Mouse (Mus musculus): ENCODE results near the gene Galk1.

Galk1 gene

DNA sequence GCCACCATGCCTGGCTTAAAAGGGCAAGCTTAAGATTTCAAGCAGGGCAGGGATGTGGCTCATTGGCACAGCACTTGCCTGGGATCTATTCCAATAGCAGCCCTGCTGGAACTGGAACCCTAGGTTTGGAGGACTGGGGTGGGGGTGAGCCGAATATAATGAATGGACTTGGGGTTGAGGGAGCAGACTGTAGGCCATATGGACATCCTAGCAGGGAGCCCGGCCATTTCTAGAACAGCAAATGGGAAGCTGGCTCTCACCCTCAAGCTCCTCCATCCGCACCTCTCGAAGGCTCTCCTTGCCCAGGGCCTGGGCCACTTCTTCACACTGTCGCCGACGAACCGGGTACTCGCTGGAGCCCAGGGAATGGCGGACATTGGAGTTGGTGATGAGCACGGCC lies 2.9 kb downstream of the Galk1 start:
- peak; percentile 93 for DNase-seq

DNA sequence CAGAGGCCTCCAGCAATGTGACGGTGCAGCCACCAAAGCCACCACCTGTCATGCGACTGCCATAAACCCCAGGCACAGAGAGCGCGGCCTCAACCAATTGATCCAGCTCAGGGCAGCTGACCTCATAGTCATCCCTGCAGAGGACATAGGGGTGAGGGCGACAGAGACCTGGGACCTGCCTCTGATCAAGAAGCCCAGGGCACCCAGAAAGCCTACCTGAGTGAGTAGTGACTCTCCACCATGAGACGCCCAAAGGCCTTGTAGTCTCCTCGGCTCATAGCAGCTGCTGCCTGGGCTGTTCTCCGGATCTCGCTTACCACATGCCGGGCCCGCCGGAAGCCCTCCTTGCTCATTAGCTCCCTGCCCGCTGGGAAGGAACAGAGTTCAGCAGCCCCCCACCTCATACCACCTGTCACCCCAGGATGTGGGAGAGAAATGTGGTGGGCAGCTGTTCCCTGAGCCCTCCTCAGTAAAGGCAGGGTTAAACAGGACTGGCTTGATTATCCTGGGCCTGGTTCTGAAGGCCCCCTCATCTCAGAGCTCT lies 3.6 kb downstream of the Galk1 start:
- DNase-seq = peak; percentile 40

DNA sequence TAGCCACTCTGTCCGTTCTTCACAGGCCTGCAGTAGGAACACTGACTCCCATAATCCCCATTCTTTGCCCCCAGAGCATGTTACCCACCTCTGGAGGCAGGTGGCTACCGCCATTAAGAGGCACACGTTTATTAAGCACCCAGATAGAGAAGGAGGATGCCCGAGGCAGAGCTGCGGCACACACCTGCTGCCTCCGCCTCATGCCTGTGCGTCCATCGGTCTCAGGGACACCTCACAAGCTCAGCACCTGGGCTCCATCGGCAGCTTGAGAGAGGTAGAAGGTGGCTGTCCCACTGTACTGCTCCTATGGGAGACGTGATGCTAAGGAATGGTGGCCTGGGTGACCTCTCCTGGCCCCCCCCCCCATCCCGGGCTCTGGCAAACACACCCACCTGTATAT lies 4.1 kb downstream of the Galk1 start:
- DNase-seq = peak; percentile 35

DNA sequence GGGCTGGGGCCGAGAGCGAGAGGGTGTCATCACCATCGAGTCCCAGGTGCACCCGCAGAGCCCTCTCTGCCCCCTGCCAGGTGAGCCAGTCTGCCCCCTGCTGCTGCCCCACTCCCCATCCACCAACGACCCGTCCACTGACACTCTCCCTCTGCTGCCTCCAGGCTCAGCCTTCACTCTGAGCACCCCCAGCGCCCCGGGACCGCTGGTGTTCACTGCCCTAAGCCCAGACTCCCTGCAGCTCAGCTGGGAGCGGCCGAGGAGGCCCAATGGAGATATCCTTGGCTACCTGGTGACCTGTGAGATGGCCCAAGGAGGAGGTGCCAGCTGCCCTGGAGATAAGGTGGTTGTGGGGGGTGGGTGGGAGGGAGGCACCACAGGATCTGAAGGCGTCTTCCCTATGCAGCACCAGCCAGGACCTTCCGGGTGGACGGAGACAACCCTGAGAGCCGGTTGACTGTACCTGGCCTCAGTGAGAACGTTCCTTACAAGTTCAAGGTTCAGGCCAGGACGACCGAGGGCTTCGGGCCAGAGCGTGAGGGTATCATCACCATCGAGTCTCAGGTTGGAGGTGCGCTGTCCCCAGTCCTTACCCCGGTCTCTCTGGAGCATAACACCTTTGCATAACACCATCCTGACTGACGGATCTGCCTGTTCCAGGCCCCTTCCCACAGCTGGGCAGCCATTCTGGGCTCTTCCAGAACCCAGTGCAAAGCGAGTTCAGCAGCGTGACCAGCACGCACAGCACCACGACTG lies 5.2 kb downstream of the Galk1 start:
- peak; percentile 28 for DNase-seq

DNA sequence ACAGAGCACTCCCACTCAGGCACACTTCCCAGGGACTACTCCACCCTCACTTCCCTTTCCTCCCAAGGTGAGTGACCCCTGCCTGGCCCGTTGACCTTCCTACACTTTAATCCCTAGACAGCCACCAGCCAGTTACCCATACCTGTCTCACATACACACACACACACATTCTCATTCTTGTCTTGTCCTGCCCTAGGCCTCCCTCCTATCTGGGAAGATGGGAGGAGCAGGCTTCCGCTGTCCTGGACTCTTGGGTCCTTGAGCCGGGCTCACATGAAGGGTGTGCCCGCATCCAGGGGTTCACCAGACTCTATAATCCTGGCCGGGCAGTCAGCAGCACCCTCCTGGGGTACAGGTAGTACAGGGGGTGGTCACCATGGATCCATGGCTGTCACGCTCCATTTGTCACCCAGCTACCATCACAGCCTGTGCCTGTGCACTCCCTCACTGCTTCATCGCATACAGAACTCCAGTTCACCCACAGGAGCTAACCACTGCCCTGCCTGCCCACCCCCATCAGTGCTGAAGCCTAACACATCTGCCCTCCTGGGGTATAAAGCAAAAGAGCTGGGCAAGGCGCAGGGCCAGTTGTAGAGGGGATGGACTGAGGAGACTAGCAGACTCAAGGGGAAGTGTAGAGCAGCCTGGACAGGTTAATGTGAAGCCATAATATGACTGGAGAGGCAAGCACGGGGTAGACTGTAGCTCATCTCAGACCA lies 6.7 kb downstream of the Galk1 start:
- DNase-seq = peak; percentile 18

DNA sequence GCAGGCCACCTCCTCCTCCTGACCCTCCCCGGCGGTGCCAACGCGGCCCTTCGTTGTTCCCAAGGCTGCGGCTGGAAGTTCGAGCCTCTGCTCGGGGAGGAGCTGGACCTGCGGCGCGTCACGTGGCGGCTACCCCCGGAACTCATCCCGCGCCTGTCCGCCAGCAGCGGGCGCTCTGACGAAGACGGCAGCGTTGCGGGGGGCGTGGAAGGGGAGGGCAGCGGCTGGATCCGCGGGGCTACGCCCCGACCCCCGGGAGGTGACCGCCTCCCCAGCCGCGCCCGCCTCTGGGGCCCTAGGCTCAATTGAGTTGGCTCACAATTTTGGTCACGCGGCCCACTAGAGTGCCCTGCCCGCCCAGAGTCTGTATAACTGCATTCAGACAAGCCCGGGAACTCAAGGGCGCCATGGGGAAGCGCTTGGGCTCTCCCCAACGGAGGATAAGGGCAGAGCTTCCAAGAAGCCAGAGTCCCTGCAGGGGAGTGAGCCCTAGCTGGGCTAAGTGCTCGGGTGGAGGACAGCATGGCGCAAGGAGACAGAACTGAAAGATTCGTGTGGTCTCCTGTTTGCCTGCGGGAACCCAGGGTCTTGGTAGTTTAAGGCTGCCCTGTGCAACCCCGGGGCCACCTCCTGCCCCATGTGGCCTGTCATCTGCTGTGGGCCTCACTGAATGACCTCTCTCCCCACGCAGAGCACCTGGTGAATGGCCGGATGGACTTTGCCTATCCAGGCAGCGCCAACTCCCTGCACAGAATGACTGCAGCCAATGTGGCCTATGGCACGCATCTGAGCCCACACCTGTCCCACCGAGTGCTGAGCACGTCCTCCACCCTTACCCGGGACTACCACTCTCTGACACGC lies 7.4 kb downstream of the Galk1 start:
- peak; percentile 38 for DNase-seq

DNA sequence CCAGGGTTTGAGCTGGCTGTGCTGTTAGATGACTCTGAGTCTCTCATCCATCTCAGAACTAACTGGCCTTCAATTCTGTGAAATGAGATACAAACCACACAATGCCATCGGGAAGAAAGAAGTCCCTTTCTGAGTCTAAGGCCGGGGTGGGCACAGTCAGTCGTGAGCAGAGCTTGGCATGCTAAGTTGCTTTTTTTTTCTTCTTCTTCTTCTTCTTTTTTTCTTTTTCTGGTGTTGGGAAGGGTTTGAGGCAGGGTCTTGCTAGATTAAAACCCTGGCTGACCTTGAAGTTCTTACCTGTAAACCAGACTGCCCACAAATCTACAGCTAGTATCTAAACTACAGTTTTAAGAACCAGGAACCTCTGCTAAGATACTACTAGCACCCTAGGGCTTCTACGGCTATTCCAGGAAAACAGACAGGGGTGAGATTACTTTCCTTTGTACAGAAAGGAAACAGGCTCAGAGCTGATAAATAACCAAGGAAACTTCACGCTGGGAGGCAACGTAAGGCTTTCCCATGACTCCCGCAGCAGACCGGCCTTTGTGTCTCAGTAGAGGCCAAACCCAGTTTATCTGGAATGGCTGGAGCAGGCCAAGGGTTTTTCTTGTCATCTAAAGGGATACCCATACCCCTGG lies 8.2 kb downstream of the Galk1 start:
- DNase-seq = no peak

DNA sequence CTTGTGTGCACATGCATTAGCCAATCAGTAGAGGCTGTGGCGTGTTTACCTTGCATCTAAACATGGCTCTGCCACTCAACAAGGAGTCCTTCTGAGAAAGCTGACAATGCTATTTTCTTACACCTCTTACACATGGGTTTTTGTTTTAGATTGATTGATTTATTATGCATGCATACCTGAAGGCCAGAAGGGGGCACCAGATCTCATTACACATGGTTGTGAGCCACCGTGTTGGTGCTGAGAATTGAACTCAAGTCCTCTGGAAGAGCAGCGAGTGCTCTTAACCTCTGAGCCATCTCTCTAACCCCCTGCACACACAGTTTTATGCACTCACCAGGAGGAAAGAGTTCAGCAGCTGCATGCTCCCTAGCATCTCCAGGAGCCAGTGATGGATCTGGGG lies 9.6 kb downstream of the Galk1 start:
- DNase-seq = no peak

DNA sequence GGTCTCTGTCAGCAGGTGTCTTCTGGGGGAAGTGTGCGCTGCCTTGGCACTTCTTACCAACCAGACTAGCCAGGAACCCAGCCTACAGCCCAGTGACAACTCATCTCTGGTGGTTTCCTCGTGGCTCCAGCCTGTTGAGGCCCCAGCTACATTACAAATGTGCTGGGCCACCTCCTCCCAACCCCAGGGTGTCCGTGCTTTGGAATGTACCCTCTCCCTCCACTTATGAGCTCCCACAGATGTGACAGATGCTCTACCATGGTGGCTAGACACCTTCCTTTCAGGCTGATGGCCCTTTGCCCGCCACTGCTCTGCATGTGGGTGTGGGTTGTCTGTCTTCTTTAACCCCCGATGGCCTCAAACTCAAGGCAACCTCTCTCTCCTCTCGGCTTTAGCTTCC lies 10.8 kb downstream of the Galk1 start:
- no peak for DNase-seq

DNA sequence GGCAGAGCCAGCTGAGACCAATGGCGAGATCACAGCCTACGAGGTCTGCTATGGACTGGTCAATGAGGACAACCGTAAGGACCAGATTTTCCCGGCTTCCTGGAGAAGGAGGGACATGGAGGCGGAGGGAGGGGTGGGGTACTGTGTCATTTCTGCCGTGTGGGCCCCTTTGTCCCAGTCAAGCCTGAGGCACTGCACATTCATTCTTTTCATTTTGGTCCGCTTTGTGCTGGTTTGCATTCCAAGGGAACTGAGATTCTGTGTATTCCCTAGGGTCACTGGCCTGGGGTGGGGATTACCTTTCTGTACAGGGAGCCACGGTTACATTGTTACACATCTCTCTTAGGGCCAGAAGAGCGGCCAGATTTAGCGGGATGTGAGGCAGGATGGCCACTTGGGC lies 11.9 kb downstream of the Galk1 start:
- no peak for DNase-seq

DNA sequence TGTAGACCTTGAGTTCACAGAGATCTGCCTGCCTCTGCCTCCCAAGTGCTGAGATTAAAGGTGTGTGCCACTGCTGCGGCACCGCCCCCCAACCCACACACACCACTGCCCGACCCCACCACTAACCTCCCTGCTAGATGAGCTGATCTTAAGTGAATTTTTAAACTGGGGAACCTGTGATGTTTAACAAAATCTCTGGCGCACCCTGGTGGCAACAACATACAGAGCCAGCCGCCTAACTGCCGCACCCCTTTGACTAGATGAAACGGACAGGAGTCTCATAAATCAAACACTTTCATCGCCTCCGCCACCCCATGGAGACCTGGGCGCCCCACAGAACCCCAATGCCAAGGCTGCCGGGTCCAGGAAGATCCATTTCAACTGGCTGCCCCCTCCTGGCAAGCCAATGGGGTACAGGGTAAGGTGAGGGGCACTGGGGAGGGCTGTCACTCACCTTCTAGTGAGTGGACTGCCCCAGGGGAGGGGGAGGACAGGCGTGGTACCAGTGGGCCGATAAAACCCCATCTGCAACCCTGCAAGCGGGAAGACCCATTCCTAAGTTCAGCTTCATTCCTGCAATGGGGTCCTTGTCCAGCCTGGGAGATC lies 12.9 kb downstream of the Galk1 start:
- DNase-seq = peak; percentile 79

DNA sequence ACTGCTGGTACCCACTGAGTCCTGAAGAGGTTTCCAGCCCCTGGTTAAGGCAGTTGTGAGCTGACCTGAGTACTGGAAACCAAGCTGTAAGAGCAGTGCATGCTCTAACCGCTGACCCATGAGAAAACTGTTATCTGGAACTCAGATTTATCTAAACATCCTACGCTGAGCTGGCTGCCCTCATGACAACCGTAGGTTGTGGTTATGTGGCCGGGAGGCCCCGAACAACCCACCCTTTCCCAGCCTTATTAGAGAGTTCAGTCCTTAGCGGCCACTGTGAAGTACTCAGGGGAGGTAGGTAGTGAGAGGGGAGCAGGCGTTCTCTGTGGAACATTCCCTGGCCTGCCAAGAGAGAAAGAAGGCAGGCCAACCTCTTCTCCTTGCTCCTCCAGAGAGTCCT lies 13.5 kb downstream of the Galk1 start:
- DNase-seq = no peak

DNA sequence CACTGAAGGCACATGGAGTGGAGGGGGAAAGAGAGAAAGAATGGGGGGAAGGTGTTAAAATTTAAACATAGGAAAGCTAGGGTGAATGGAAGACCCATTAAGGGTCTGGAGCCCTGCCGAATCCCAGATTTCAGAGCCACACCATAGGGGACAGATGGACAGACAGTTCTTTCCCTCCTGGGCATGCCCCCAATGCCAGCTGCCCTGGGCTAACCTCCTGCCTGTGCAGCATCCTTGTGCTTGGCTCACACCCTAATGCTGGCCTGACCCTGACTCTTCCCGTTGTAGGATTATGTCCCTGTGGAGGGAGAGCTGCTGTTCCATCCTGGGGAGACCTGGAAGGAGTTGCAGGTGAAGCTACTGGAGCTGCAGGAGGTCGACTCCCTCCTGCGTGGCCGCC lies 14.9 kb downstream of the Galk1 start:
- peak; percentile 29 for DNase-seq

DNA sequence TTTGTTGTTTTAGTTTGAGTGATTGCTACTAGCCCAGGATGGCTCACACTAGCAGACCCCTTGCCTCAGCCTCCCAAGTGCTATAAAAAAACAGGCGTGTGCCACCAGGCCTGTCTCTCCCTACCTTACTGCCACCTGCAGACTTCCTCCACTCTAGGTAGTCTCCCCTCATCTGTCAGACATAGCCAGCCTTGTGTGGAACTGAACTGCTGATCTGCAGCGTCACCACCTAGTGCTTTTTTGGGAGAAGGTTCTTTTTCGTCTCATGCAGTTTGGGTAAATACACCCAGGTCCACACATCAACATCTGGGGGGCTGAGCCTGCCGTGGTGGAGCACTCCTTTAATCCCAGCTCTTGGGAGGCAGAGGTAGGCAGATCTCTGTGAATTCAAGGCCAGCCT lies 15.5 kb downstream of the Galk1 start:
- no peak for DNase-seq

DNA sequence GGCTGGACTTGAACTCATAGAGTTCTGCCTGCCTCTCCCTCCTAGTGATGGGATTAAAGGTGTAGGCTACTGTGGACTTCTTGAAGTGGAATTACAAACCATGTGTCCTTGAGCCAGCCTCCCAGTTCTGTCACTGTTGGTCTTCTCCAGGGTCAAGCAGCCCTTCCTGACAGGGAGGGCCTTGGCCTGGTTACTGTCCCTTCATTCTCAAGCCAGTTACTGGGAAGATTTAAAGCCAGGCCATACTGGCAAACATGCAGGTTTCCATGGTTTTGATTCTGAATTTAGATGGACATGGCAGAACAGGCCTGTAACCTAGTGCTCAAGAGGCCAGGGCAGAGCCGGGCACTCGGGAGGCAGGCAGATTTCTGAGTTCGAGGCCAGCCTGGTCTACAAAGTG lies 17.3 kb downstream of the Galk1 start:
- no peak for DNase-seq

DNA sequence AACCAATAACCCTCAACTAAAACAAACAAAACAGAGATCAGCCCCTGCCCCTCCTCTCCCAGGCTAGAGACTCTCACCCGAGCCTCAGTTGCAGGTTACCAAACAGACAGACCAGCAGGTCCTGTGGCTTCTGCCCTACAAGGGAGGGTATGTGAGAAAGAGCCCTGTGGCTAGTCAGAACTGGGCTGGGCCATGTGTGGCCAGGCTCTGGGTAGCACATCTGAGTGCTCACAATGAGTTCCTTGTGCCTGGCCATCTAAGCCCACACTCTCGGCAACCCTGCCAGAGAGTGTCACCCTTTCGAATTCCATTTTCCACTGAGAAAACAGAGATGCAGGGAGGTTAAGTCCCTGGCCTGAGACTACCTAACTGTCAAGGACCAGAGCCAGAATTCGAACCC lies 20.4 kb downstream of the Galk1 start:
- DNase-seq = no peak

DNA sequence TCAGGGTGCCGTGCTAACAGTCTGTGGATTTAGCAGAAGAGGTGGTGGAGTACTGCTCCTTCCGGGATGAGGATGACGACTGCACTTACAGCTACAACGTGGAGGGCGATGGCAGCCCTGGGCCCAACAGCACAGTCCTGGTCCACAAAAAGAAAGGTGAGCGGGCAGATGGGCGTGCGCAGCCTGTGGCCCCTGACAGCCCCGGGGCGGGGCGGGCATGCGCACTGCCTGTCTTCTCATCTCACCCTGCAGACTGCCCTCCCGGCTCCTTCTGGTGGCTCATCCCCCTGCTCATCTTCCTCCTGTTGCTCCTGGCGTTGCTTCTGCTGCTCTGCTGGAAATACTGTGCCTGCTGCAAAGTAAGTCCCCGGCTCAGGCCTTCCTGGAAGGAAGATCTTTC lies 22.8 kb downstream of the Galk1 start:
- DNase-seq = no peak

DNA sequence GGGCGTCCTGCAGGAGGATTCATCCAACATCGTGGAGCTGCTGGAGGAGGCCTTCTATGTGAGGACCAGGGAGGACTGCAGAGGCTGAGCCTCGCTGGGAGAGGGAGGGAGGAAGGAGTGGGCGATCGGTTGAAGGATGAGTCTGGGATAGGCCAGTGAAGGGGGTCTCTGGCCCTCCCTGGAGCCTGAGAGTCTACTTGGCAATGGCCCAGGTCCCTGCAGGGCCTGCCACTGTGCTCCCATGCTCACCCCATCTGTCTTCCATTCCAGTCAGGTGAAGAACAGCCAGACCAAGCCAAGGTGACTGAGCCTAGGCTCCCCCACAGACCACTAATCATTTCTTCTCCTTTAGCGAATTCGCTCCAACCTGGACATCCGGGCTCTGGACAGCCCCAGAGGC lies 29.2 kb downstream of the Galk1 start:
- no peak for DNase-seq

DNA sequence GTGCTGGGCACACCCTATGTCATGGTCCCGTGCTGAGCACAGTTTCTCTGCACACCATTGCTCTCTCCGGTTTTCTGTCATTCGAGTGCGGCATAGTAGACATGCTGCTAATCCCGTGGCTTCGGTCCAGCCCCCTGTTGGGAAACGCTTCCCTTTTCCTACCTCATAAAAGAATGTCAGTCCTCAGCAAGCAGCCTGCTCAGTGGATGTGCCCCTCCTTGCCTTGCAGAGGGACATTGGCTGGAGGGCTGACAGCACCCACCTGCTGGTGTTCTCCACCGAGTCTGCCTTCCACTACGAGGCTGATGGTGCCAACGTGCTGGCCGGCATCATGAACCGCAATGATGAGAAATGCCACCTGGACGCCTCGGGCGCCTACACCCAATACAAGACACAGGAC lies 30.0 kb downstream of the Galk1 start:
- DNase-seq = peak; percentile 35

DNA sequence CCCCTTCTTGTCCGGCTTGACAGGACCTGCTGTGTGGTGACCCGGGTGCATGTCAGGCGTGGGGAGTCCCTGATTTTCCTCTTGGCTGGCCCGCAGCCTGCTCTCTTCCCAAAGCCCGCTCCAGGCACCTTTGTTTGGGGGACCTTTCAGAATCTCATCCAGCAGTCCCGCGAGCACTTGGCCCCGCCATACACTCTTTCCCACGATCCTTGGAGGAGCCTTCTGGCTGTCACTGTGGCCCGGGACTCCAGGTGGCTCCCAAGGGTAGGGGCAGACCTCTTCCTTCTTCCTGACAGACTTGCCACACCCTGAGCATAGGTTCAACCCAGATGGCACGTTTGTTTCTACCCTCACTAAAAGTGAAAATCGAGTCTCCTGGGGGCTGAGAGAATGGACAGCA lies 37.0 kb downstream of the Galk1 start:
- DNase-seq = no peak

DNA sequence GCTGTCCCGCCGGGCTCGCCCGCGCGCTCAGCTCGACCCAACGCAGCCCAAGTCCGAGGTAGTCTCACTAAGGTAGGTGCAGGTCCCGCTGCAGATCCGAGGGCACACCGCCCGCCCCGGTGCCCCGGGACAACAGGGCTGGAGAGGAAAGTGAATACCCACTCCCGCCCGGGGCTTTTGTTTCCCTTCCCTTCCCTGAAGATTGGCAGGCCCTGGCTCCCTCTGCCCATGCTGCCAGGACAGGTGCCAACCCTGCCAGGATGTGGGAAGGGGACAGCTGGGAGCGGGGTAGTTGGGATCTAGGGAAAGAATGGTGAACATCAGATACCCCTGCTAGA lies 37.5 kb downstream of the Galk1 start:
- no peak for DNase-seq

DNA sequence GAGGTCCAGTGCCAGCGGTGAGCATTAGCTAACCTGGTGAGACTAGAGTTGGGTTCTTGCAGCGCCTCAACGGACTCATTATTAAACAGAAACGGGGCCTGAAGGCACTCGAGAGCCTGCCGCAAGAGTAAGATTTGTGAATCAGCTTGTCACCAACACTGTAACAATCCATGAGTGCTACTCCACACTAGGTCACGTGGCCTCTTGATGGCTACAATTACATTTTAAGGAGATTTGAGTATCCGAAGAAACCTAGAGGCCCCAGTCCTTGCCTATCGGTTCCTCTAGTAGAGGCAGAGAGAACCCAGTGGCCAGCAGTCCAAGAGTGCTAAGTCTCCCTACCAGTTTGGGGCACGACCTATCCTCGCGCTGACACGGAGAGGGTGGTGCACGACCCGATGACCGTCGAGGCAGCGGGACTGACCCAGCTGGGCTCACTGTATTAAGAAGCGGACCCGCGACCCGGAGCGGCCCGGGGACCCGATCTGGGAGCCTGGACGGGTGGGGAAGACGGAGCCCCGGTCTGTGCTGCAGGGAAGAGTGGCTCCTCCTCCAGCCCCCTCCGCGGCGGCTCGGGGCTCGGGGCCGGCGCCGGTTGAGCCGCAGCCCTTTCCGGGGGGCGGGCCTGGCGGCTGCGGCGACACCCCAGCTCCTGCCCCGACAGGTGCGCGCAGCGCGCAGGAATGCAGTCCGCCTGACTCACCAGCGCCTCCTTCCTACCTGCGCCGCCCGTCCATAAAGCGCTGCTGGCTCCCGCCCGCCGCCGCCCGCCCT lies 38.0 kb downstream of the Galk1 start, which contains the start of gene Itgb4:
TSS of gene Itgb4 (plus strand) at position 401 of the 774 bp plus-strand sequence.
- no peak for DNase-seq

All from cerebellum, adult 8-10 months (tissue).